Mouse (Mus musculus) gastrocnemius, adult 2 months (tissue): ENCODE measurements around the gene Foxo3. TPM values are rescaled to one million over a fixed set of nuclear protein-coding genes. Genes with fewer than 3 reads are reported as not detected.

Source experiments
- DNase-seq: peaks from one replicate; pipeline ENCODE4 v3.0.0; 2022
- H3K27ac ChIP-seq: fragments of 200-600 bp; 2 replicates; pipeline ENCODE4 v1.8.1; 2022; ENCODE audit warnings: mild to moderate bottlenecking
- H3K4me3 ChIP-seq: fragments of 200-600 bp; 2 replicates; pipeline ENCODE4 v1.8.1; 2022; ENCODE audit warnings: mild to moderate bottlenecking, moderate library complexity
- CTCF ChIP-seq: fragments of 200-600 bp; IDR thresholded peaks from 2 replicates; pipeline ENCODE4 v1.8.1; 2022; ENCODE audit warnings: antibody characterized with exemption, mild to moderate bottlenecking, moderate library complexity
- intact Hi-C: fragments of 180-260 bp; cut with DNase I; formaldehyde crosslinking; loops from one replicate; pipeline ENCODE4 v1.15.1; 2025
- total RNA-seq, 2 experiments: library from RNA; stranded (reverse); gene quantifications; 2 replicates each; pipeline ENCODE4 v1.2.3; 2021

The Foxo3 gene
- total RNA-seq, 2 experiments from 2014 or later = 25.7 to 40.5 TPM

DNA sequence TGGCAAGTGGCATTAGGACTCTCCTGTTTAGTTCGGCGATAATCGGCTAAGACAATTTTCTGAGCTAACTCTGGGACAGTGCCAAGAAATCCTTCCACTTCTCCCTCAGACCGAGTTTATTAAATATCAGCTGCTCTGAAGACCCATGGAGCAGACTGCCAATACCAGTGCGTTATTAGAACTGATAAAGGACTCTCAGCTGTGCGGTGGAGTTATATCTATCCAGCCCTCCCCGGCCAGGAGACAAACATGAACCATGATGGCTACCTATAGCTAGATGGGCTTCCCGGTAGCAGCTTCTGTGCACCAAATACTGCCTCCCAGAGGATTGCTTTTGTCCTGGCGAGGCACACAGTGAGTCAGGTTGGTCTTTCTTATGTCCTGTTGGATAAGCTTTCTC lies 134.5 kb downstream of the Foxo3 start:
- intact Hi-C loops = no loop called here
- H3K27ac ChIP-seq = no peak overlapping the region
- TF ChIP-seq CTCF = no peak
- no peak overlapping the region for H3K4me3 ChIP-seq
- DNase-seq = no peak

DNA sequence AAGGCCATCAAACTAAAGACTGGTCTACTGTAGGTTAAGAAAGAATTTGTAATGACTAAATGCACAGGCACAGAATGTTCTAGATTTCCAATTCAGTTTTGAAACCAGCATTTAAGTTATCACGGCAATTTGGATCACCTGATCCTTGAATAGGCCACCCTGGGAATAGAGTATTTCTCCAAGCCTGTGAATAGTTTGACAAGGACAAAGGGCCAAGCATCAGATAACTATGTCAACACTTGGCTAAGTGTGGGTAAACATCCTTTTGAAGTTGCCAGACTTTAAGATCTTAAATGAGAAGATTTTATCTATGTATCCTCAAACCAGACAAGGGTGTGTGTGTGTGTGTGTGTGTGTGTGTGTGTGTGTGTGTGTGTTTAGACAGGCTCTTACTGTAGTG lies 136.8 kb downstream of the Foxo3 start:
- Histone ChIP-seq H3K27ac (no peak overlapping the region), H3K4me3 (no peak overlapping the region)
- intact Hi-C loops = loop anchor here (5.0 kb wide), 1 partner anchor 33 kb away; no protein-coding TSS in a partner anchor
- no peak for TF ChIP-seq CTCF
- DNase-seq = no peak

DNA sequence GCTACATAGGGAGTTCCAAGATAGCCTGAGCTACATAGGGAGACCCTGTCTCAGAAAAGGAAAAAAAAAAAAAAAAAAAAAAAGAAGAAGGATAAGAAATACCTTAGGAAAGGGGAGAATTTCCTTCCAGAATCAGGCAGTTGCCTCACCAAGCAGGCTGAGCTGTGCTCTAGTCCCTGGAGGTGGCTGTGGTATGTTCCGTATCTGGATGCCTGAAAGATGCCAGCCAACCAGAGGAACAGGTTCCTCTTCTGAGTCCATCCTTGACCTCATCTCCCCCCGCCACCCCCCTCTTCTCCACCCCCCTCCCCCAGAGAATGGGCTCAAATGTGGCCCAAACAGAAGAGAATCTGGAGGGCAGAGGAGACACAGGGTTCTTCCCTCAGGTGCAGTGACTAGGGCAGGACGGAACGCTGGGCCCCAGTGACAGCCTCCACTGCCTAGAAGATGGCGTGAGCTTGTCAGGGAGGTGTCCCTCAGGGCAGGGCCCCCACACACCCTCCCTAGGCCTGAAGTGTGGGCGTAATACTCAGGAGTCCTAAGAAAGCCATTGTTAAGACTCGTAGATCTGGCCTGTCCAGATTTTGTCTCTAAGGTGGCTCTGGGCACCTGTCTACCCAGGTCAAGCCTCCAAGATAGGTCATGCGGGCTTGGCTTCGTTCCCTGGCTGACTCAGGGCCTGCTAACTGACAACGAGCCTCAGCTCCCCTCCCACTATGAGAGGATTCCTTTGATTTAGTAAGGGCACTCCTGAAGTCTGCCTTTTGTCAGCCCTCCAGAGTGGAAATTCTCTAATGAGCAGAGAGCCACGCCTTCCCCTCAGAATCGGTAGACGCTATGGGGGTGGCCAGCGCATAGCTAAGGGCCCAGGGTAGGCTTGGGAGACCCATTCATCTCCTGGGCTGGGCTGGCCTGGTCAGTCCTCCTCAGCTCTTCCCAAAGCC lies 141.5 kb downstream of the Foxo3 start:
- Histone ChIP-seq H3K4me3 (no peak overlapping the region), H3K27ac (no peak overlapping the region)
- DNase-seq = no peak
- TF ChIP-seq CTCF = no peak
- intact Hi-C loops = loop anchor here (5.0 kb wide), 1 partner anchor 37 kb away; no protein-coding TSS in a partner anchor

Other genes starting within 250 kb of the Foxo3 start
- 10 to 100 TPM in 1 of 2 experiments, 1 to 10 TPM in 1; 8.7 to 12.6 TPM for gene Afg1l, start 201.8 kb upstream of the Foxo3 start, total RNA-seq
- gene Snx3, start 225.3 kb upstream of the Foxo3 start, total RNA-seq = 100 to 1,000 TPM; 165 to 166 TPM